21 mouse cellular contexts compared by ENCODE assay signal in genomic region chr1:131208800-131209199, GRCm38 (mm10).
"Had no signal": no experiment of that assay in that cellular context is flagged by ENCODE, and none has a peak within 500 bp of the region (broad histone marks: within the 10 kb centered on the region; RNA-seq: fewer than 3 reads in every experiment).

No protein-coding gene starts in this region.

- H3K36me3 ChIP-seq: limb, embryonic 10.5 days; limb, embryonic 13.5 days; liver, embryonic 12.5 days; liver, embryonic 15.5 days; lung, embryonic 15.5 days had no signal

- H3K4me2 ChIP-seq: limb, embryonic 13.5 days; liver, embryonic 12.5 days; liver, embryonic 15.5 days; lung, embryonic 15.5 days; midbrain, embryonic 11.5 days had no signal

- ATAC-seq: intestine, embryonic 16.5 days; liver, embryonic 12.5 days had no signal

- H3K4me3 ChIP-seq: limb, embryonic 10.5 days; limb, embryonic 13.5 days; liver, embryonic 12.5 days; liver, embryonic 15.5 days; lung, embryonic 15.5 days; myocyte had no signal

- H3K27me3 ChIP-seq: limb, embryonic 13.5 days; liver, embryonic 15.5 days; lung, embryonic 15.5 days had no signal

- H3K27ac ChIP-seq: limb, embryonic 10.5 days; limb, embryonic 13.5 days; liver, embryonic 12.5 days; liver, embryonic 15.5 days; lung, embryonic 15.5 days; stomach, postnatal 0 days had no signal

- H3K4me1 ChIP-seq: liver, embryonic 12.5 days had no signal

- H3K9ac ChIP-seq: limb, embryonic 13.5 days; liver, embryonic 12.5 days; liver, embryonic 15.5 days; lung, embryonic 15.5 days had no signal

- DNase-seq: kidney, adult 18-20 months; kidney, adult 9 months; kidney, postnatal 14 days; kidney, postnatal 4 days; liver; lung, adult 18-20 months; lung, postnatal 10 days; lung, postnatal 36 days; thymus, adult 2 months; thymus, postnatal 14 days; thymus, postnatal 4 days had no signal

- H3K9me3 ChIP-seq: limb, embryonic 10.5 days; limb, embryonic 13.5 days; liver, embryonic 12.5 days; liver, embryonic 15.5 days; lung, embryonic 15.5 days; megakaryocyte, embryonic 14.5 days had no signal
